Mouse (Mus musculus) kidney, postnatal 14 days (tissue): Measurements from ENCODE around the gene Rbms1.
"Not testable (repeated sequence)": the region's sequence is repeated elsewhere in the genome, so short reads cannot be mapped to it uniquely, and the experiment has no call there.

Experiments
- DNase-seq: peaks from one replicate; pipeline ENCODE4 v3.0.0; 2022; ENCODE audit warnings: mixed read lengths

Rbms1 gene

GRCm38 (mm10) chr2:60844259-60844658 lies 118.7 kb downstream of the Rbms1 start:
- DNase-seq, result no peak

- no peak for DNase-seq
Measured at GRCm38 (mm10) chr2:60843633-60844032, 119.4 kb downstream of the Rbms1 start.

GRCm38 (mm10) chr2:60842976-60843375 lies 120.0 kb downstream of the Rbms1 start:
- no peak for DNase-seq

- DNase-seq, result peak; percentile 42
Measured at GRCm38 (mm10) chr2:60840922-60841321, 122.1 kb downstream of the Rbms1 start.

GRCm38 (mm10) chr2:60839498-60839897 lies 123.5 kb downstream of the Rbms1 start:
- no peak for DNase-seq

- DNase-seq, result peak; percentile 75
Measured at GRCm38 (mm10) chr2:60838856-60839255, 124.1 kb downstream of the Rbms1 start.

GRCm38 (mm10) chr2:60837616-60838015 lies 125.4 kb downstream of the Rbms1 start:
- DNase-seq, result peak; percentile 53

GRCm38 (mm10) chr2:60836237-60836636 lies 126.8 kb downstream of the Rbms1 start:
- peak; percentile 42 for DNase-seq

GRCm38 (mm10) chr2:60834293-60834692 lies 128.7 kb downstream of the Rbms1 start:
- DNase-seq, result no peak

- DNase-seq, result no peak
Measured at GRCm38 (mm10) chr2:60832254-60832653, 130.7 kb downstream of the Rbms1 start.

GRCm38 (mm10) chr2:60830464-60830863 lies 132.5 kb downstream of the Rbms1 start:
- not testable (repeated sequence) for DNase-seq

- DNase-seq, result no peak
Measured at GRCm38 (mm10) chr2:60828908-60829462, 134.0 kb downstream of the Rbms1 start.

GRCm38 (mm10) chr2:60827152-60827428 lies 135.9 kb downstream of the Rbms1 start:
- no peak for DNase-seq

GRCm38 (mm10) chr2:60826406-60827151 lies 136.4 kb downstream of the Rbms1 start:
- DNase-seq, result no peak

GRCm38 (mm10) chr2:60825690-60826089 lies 137.3 kb downstream of the Rbms1 start:
- DNase-seq, result peak; percentile 50

GRCm38 (mm10) chr2:60821635-60822034 lies 141.4 kb downstream of the Rbms1 start:
- DNase-seq, result no peak

GRCm38 (mm10) chr2:60818632-60819031 lies 144.4 kb downstream of the Rbms1 start:
- DNase-seq, result no peak

GRCm38 (mm10) chr2:60816307-60816706 lies 146.7 kb downstream of the Rbms1 start:
- no peak for DNase-seq

GRCm38 (mm10) chr2:60814788-60815187 lies 148.2 kb downstream of the Rbms1 start:
- DNase-seq, result peak; percentile 48

- DNase-seq, result no peak
Measured at GRCm38 (mm10) chr2:60812949-60813348, 150.0 kb downstream of the Rbms1 start.

GRCm38 (mm10) chr2:60810617-60811016 lies 152.4 kb downstream of the Rbms1 start:
- peak; percentile 79 for DNase-seq

GRCm38 (mm10) chr2:60809441-60809921 lies 153.5 kb downstream of the Rbms1 start:
- no peak for DNase-seq

- DNase-seq, result no peak
Measured at GRCm38 (mm10) chr2:60808822-60809221, 154.2 kb downstream of the Rbms1 start.

- no peak for DNase-seq
Measured at GRCm38 (mm10) chr2:60807341-60808195, 155.4 kb downstream of the Rbms1 start.
